Mouse (Mus musculus): ENCODE results near the gene Eif4g3. TPM values are rescaled to one million over a fixed set of nuclear protein-coding genes. Genes with fewer than 3 reads are reported as not detected.
A peak's percentile ranks its signal among the peaks of the same experiment; 100 is the strongest.

Gene Eif4g3
- polyA plus RNA-seq, 1 experiment from 2014 or later: 35.2 TPM

DNA sequence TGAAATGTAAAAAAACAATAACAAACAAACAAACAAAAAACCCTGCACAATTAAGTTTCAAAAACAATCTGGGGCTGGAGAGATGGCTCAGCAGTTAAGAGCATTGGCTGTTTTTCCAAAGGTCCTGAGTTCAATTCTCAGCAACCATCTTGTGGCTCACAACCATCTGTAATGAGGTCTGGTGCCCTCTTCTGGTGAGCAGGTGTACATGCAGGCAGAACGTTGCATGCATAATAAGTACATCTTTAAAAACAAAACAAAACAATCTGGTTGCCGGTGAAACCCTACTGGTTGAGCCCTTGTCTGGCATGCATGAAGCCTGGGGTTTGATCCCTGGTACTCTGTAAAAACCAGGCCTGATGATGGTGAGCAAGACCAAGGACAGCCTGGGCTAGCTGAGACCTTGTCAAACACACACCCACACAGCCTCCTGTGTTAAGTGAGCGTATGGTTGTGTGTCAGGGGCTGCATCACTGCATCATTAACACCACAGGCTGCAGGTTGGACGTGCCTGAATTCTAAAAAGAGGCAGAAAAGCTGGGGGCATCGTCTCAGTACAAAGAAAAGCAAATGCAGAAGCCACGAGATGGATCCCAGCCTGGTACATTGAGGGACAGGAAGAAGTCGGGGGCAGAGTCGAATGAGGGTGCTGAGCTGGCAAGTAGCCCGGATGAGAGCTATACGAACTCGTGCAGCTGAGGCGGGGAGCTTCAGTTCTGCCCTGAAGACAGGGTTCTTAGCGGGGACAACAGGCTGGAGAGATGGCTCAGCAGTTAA lies 32.7 kb upstream of the Eif4g3 start:
- H3K36me3 ChIP-seq (replicated peaks; ENCODE audit: control insufficient read depth, insufficient read depth, low read depth, low read length): peaks cover 18% of the 10 kb centered on the region
- WGBS: 88% methylated on average over 13 of the region's 13 CpGs
- no peak overlapping the region for H3K9ac ChIP-seq (replicated peaks; ENCODE audit: low read length)
- no peaks in the 10 kb centered on the region for H3K9me3 ChIP-seq (replicated peaks; ENCODE audit: control insufficient read depth, low read length)
- DNase-seq (ENCODE audit: low spot score) (peak; percentile 13), ATAC-seq (replicated peaks; ENCODE audit: insufficient number of reproducible peaks, low FRiP score, low TSS enrichment, low read depth) (no peak)
- H3K27me3 ChIP-seq (ENCODE audit: control insufficient read depth, insufficient read depth, low read length): no peaks in the 10 kb centered on the region
- H3K4me2 ChIP-seq (ENCODE audit: low read depth, low read length): no peak overlapping the region
- no peak overlapping the region for H3K27ac ChIP-seq (replicated peaks; ENCODE audit: low read depth, low read length)
- H3K4me3 ChIP-seq (ENCODE audit: low read depth, low read length): no peak overlapping the region
- H3K4me1 ChIP-seq (ENCODE audit: control insufficient read depth, insufficient read depth, low read length): no peaks in the 10 kb centered on the region

DNA sequence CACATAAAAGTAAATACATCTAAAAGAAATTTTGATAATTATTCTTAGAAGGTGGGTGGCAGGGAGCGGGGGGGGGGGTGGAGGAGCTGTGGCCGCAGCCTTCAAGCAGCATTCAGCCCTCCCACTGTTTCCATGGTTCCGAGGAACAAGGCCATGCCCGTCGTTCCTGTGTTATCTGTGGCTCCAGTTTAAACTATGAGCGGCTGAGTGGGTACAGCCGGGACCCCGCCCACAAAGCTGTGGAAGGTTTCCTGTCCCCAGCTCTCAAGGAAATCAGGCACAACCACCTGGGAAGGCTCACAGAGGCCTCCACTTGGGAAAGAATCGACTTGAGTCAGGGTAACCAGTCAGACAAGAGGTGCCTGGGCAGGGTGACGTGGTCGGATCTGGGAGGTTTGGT lies 32.1 kb upstream of the Eif4g3 start:
- H3K4me2 ChIP-seq (ENCODE audit: low read depth, low read length): no peak overlapping the region
- no peaks in the 10 kb centered on the region for H3K9me3 ChIP-seq (replicated peaks; ENCODE audit: control insufficient read depth, low read length)
- ATAC-seq (replicated peaks; ENCODE audit: insufficient number of reproducible peaks, low FRiP score, low TSS enrichment, low read depth): no peak
- peaks cover 18% of the 10 kb centered on the region for H3K36me3 ChIP-seq (replicated peaks; ENCODE audit: control insufficient read depth, insufficient read depth, low read depth, low read length)
- H3K27ac ChIP-seq (replicated peaks; ENCODE audit: low read depth, low read length): no peak overlapping the region
- no peak overlapping the region for H3K4me3 ChIP-seq (ENCODE audit: low read depth, low read length)
- WGBS: 84% methylated on average over 11 of the region's 11 CpGs
- no peak overlapping the region for H3K9ac ChIP-seq (replicated peaks; ENCODE audit: low read length)
- no peaks in the 10 kb centered on the region for H3K27me3 ChIP-seq (ENCODE audit: control insufficient read depth, insufficient read depth, low read length)
- DNase-seq (ENCODE audit: low spot score): no peak
- H3K4me1 ChIP-seq (ENCODE audit: control insufficient read depth, insufficient read depth, low read length): no peaks in the 10 kb centered on the region

DNA sequence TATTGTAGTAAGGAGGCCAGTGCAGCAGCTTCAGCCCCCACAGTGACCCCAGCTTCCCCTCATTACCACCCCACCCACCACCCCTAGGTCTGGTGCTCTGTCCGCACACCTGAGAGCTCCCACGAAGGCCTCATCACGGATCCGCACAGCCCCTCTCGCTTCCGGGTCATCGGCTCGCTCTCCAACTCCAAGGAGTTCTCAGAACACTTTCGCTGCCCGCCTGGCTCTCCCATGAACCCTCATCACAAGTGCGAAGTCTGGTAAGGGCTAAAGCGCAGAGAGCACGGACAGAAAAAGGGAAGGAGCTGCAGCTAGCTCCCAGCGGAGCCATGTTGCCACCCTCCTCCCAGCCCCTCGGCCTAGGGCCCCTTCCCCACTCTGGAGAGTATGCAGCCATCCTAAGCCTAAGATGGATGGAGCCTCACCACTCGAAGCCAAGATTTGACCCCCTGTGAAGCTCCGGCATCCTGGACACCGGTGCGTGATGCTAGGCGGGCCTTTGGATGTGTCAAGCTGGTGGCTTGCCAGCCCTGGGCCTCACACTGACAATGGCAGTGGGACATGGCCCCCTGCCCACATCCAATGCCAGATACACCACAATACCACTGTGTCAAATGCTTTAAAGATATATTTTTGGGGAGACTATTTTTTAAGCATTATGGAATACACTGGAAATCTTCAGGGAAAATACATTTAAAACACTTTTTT lies 30.0 kb upstream of the Eif4g3 start:
- no peak for DNase-seq (ENCODE audit: low spot score)
- Histone ChIP-seq H3K9me3 (replicated peaks; ENCODE audit: control insufficient read depth, low read length) (no peaks in the 10 kb centered on the region), H3K4me2 (ENCODE audit: low read depth, low read length) (no peak overlapping the region), H3K27ac (replicated peaks; ENCODE audit: low read depth, low read length) (no peak overlapping the region), H3K4me3 (ENCODE audit: low read depth, low read length) (no peak overlapping the region), H3K9ac (replicated peaks; ENCODE audit: low read length) (no peak overlapping the region), H3K27me3 (ENCODE audit: control insufficient read depth, insufficient read depth, low read length) (no peaks in the 10 kb centered on the region), H3K36me3 (replicated peaks; ENCODE audit: control insufficient read depth, insufficient read depth, low read depth, low read length) (peaks cover 18% of the 10 kb centered on the region), H3K4me1 (ENCODE audit: control insufficient read depth, insufficient read depth, low read length) (no peaks in the 10 kb centered on the region)
- 93% methylated on average over 20 of the region's 20 CpGs for WGBS
- ATAC-seq (replicated peaks; ENCODE audit: insufficient number of reproducible peaks, low FRiP score, low TSS enrichment, low read depth): no peak

DNA sequence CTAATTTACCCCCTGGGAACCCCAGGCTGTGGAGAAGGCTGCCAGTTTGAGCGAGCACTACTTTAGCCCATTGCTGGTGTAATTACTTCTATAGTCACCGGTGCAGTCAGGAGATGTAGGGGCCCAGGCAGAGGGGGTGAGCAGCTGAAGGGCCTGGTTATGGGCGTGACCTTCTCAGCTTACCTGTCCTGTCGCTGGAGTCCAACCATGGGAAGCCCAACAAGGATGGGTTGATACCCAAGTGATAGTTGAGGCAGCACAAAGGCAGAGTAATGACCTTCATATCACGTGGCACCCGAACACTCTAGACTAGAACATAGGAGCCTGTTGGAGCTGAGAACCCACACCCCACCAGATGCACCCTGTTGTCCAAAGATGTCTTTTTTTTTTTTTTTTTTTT lies 29.4 kb upstream of the Eif4g3 start:
- ATAC-seq (replicated peaks; ENCODE audit: insufficient number of reproducible peaks, low FRiP score, low TSS enrichment, low read depth): no peak
- Histone ChIP-seq H3K4me2 (ENCODE audit: low read depth, low read length) (no peak overlapping the region), H3K27me3 (ENCODE audit: control insufficient read depth, insufficient read depth, low read length) (no peaks in the 10 kb centered on the region), H3K4me1 (ENCODE audit: control insufficient read depth, insufficient read depth, low read length) (no peaks in the 10 kb centered on the region), H3K9ac (replicated peaks; ENCODE audit: low read length) (no peak overlapping the region), H3K36me3 (replicated peaks; ENCODE audit: control insufficient read depth, insufficient read depth, low read depth, low read length) (peaks cover 18% of the 10 kb centered on the region), H3K4me3 (ENCODE audit: low read depth, low read length) (no peak overlapping the region), H3K27ac (replicated peaks; ENCODE audit: low read depth, low read length) (no peak overlapping the region), H3K9me3 (replicated peaks; ENCODE audit: control insufficient read depth, low read length) (no peaks in the 10 kb centered on the region)
- no peak for DNase-seq (ENCODE audit: low spot score)
- WGBS: 89% methylated on average over 6 of the region's 6 CpGs

DNA sequence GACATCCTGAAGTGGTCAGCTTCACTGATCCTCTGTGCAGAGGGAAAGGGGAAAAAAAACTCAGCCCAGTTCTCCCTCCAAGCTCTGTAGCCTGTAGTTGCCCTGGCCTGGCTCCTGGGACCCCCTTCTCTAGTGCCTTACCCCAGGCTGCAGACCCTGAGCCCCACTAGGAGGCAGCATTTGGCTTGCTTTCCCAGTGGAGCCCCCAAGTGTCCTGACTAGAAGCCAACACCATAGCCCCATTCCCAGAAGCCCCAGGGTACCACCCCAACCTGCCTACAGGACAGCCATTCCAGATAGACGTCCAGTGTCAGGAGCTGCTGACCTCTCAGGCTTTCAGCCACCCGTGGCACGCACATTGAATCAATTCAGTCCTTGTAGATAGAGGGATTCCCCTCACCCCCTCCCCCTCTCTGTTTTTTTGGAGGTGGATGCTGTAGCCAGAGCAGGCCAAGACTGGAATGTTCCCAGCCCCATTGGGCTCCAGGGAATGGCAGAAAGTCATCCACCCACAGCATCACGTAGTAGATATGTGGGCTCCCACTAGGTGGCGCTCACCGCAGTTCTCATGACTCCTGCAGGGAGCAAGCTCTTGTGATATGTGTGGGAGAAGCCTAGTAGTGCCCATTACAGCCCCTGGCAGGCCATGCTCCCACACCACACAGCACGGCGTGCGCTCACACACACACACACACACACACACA lies 28.8 kb upstream of the Eif4g3 start:
- peaks cover 14% of the 10 kb centered on the region for H3K36me3 ChIP-seq (replicated peaks; ENCODE audit: control insufficient read depth, insufficient read depth, low read depth, low read length)
- DNase-seq (ENCODE audit: low spot score) (peak; percentile 77), ATAC-seq (replicated peaks; ENCODE audit: insufficient number of reproducible peaks, low FRiP score, low TSS enrichment, low read depth) (peak; percentile 51; the same call in 1 of the 2 replicates)
- H3K4me3 ChIP-seq (ENCODE audit: low read depth, low read length): no peak overlapping the region
- H3K9me3 ChIP-seq (replicated peaks; ENCODE audit: control insufficient read depth, low read length): no peaks in the 10 kb centered on the region
- H3K4me2 ChIP-seq (ENCODE audit: low read depth, low read length): no peak overlapping the region
- 52% methylated on average over 7 of the region's 9 CpGs for WGBS
- no peaks in the 10 kb centered on the region for H3K4me1 ChIP-seq (ENCODE audit: control insufficient read depth, insufficient read depth, low read length)
- H3K27me3 ChIP-seq (ENCODE audit: control insufficient read depth, insufficient read depth, low read length): no peaks in the 10 kb centered on the region
- H3K27ac ChIP-seq (replicated peaks; ENCODE audit: low read depth, low read length): no peak overlapping the region
- no peak overlapping the region for H3K9ac ChIP-seq (replicated peaks; ENCODE audit: low read length)

DNA sequence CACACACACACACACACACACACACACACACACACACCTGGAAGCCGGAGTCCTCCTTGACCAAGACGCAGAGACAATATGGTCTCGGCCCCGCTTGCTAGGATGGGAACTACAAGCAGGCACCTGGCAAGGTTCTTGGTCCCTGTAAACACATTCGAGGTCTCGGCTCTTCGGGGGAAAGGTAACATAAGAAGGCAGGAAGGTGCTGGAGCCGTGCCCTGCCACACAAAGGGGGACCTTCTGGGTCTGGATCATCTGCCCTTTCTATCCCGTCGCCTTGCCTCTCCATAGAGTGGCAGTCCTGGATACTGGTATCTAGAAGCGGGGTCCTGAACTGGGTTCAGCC lies 28.3 kb upstream of the Eif4g3 start:
- WGBS: 91% methylated on average over 11 of the region's 11 CpGs
- 0 out of 2 replicates have a peak, but pooled peaks have one; percentile 6 for ATAC-seq (replicated peaks; ENCODE audit: insufficient number of reproducible peaks, low FRiP score, low TSS enrichment, low read depth)

DNA sequence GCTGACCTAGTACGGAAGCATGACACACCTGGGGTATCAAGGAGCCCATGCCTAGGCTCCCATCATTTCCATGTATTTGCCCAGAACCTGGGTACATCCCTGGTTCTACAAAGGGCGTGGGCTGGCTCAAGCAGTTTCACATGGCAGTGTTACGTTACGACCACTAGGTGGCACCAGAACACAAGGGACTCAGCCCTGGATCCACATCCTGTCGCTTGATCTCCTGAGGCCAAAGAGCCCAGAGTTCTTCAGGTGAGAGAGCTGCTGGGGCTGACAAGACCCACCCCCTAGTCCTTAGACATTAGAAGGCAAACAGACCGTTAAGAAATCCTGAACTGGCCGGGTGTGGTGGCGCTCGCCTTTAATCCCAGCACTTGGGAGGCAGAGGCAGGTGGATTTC lies 24.6 kb upstream of the Eif4g3 start:
- H3K36me3 ChIP-seq (replicated peaks; ENCODE audit: control insufficient read depth, insufficient read depth, low read depth, low read length): no peaks in the 10 kb centered on the region
- ATAC-seq (replicated peaks; ENCODE audit: insufficient number of reproducible peaks, low FRiP score, low TSS enrichment, low read depth): 0 out of 2 replicates have a peak, but pooled peaks have one; percentile 47
- no peaks in the 10 kb centered on the region for H3K4me1 ChIP-seq (ENCODE audit: control insufficient read depth, insufficient read depth, low read length)
- no peaks in the 10 kb centered on the region for H3K9me3 ChIP-seq (replicated peaks; ENCODE audit: control insufficient read depth, low read length)
- H3K9ac ChIP-seq (replicated peaks; ENCODE audit: low read length): no peak overlapping the region
- H3K27me3 ChIP-seq (ENCODE audit: control insufficient read depth, insufficient read depth, low read length): no peaks in the 10 kb centered on the region
- no peak overlapping the region for H3K4me3 ChIP-seq (ENCODE audit: low read depth, low read length)
- peak; percentile 88 for DNase-seq (ENCODE audit: low spot score)
- H3K4me2 ChIP-seq (ENCODE audit: low read depth, low read length): no peak overlapping the region
- 7% methylated on average over 9 of the region's 9 CpGs for WGBS
- no peak overlapping the region for H3K27ac ChIP-seq (replicated peaks; ENCODE audit: low read depth, low read length)

More for the DNA sequence above, 28.3 kb upstream of the Eif4g3 start:
- peaks cover 9% of the 10 kb centered on the region for H3K36me3 ChIP-seq (replicated peaks; ENCODE audit: control insufficient read depth, insufficient read depth, low read depth, low read length)
- no peak overlapping the region for H3K4me2 ChIP-seq (ENCODE audit: low read depth, low read length)
- H3K27ac ChIP-seq (replicated peaks; ENCODE audit: low read depth, low read length): no peak overlapping the region
- H3K27me3 ChIP-seq (ENCODE audit: control insufficient read depth, insufficient read depth, low read length): no peaks in the 10 kb centered on the region
- no peak for DNase-seq (ENCODE audit: low spot score)
- no peak overlapping the region for H3K9ac ChIP-seq (replicated peaks; ENCODE audit: low read length)
- H3K4me1 ChIP-seq (ENCODE audit: control insufficient read depth, insufficient read depth, low read length): no peaks in the 10 kb centered on the region
- no peak overlapping the region for H3K4me3 ChIP-seq (ENCODE audit: low read depth, low read length)
- no peaks in the 10 kb centered on the region for H3K9me3 ChIP-seq (replicated peaks; ENCODE audit: control insufficient read depth, low read length)
